Mouse (Mus musculus) megakaryocyte, embryonic 14.5 days (primary cell): ENCODE results near the gene Grik2.

Experiments
- FLI1 ChIP-seq: IDR thresholded peaks from 2 replicates; pipeline ENCODE4 v1.6.1; 2012; ENCODE audit warnings: low read length, inconsistent platforms, mixed read lengths
- GATA1 ChIP-seq: IDR thresholded peaks from 3 replicates; pipeline ENCODE4 v1.6.1; 2012; ENCODE audit warnings: mixed read lengths, low read length, inconsistent platforms, borderline replicate concordance

DNA sequence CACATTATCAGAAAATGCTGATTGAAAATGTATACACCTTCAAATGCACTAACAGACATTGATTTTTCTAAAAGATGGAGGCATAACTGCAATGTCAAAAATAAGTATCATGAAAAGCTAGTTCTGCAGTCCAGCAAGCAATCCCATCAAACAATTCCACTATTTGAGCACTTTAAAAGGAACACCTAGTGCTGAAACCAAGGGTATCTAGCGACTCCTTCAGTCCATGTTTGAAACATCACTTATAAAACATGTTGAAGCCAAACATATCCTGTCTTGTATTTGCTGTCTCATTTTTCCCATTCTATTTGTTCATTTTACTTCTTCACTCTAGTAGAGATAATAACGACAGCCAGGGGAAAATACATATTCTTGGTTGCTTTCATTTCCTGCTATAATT is 3.7 kb downstream of the Grik2 start:
- TF ChIP-seq FLI1 (no peak), GATA1 (no peak)
